Mouse (Mus musculus) liver, postnatal 0 days (tissue): Measurements from ENCODE around the gene Ptprr. TPM values are rescaled to one million over a fixed set of nuclear protein-coding genes. Genes with fewer than 3 reads are reported as not detected.

ENCODE experiments used
- ATAC-seq: fragments of 200-750 bp; cut with Nextera tagmentation; 2 replicates; pipeline ENCODE4 v1.8.0; 2017; ENCODE audit warnings: mild to moderate bottlenecking, moderate library complexity
- DNase-seq: peaks from one replicate; pipeline ENCODE4 v3.0.0-alpha.2; 2016
- H3K27ac ChIP-seq: fragments of 300-500 bp; sonication (generic); 2 replicates; pipeline ENCODE4 v1.5.1; 2014; ENCODE audit warnings: antibody characterized with exemption, moderate library complexity, mild to moderate bottlenecking, low read depth
- H3K27me3 ChIP-seq: fragments of 300-500 bp; sonication (generic); 2 replicates; pipeline ENCODE4 v1.6.1; 2014; ENCODE audit warnings: low read length, control low read depth, mixed read lengths; ENCODE audit not compliant: insufficient read depth
- H3K36me3 ChIP-seq: fragments of 300-500 bp; sonication (generic); replicated peaks from 2 replicates; pipeline ENCODE4 v1.6.1; 2014; ENCODE audit warnings: mild to moderate bottlenecking, control low read depth, low read length, moderate library complexity, mixed read lengths; ENCODE audit not compliant: insufficient read depth
- H3K4me1 ChIP-seq: fragments of 300-500 bp; sonication (generic); 2 replicates; pipeline ENCODE4 v1.6.1; 2014; ENCODE audit warnings: antibody characterized with exemption, mild to moderate bottlenecking, control low read depth; ENCODE audit not compliant: insufficient read depth
- H3K4me2 ChIP-seq: fragments of 300-500 bp; sonication (generic); 2 replicates; pipeline ENCODE4 v1.6.1; 2014; ENCODE audit warnings: low read depth, mild to moderate bottlenecking, low read length, moderate library complexity, mixed read lengths
- H3K4me3 ChIP-seq: fragments of 300-500 bp; sonication (generic); 2 replicates; pipeline ENCODE4 v1.5.1; 2014; ENCODE audit warnings: low read depth, low read length
- H3K9ac ChIP-seq: fragments of 300-500 bp; sonication (generic); replicated peaks from 2 replicates; pipeline ENCODE4 v1.6.1; 2014; ENCODE audit warnings: mild to moderate bottlenecking, moderate library complexity
- H3K9me3 ChIP-seq: fragments of 300-500 bp; sonication (generic); 2 replicates; pipeline ENCODE4 v1.6.1; 2016; ENCODE audit warnings: mild to moderate bottlenecking, control low read depth, low read length, mixed read lengths
- CTCF ChIP-seq: sonication (generic); IDR thresholded peaks from 2 replicates; pipeline ENCODE4 v1.5.1; 2016; ENCODE audit warnings: antibody characterized with exemption, low read depth
- EP300 ChIP-seq: IDR thresholded peaks from 2 replicates; pipeline ENCODE4 v1.6.1; 2016; ENCODE audit warnings: antibody characterized with exemption, low read depth, mild to moderate bottlenecking
- WGBS: fragments of 180-500 bp; shearing (Covaris S2); extraction: QIAGEN DNeasy Blood & Tissue Kit; methylation state at CpG from one replicate; pipeline ENCODE4 v1.1.7; 2014; ENCODE audit not compliant: insufficient replicate concordance; 5-methylcytosine and 5-hydroxymethylcytosine counted together
- polyA plus RNA-seq: library from polyadenylated mRNA; unstranded; fragments of >200 nt; fragmentation: Nextera tagmentation; extraction: Ambion mirVana; gene quantifications from 2 replicates; pipeline ENCODE4 v1.2.1, GENCODE M21; 2015

The Ptprr gene
- polyA plus RNA-seq, 1 experiment from 2014 or later, result 0.35 TPM

- Histone ChIP-seq H3K4me1 (no peaks in the 10 kb centered on the region), H3K9ac (no peak overlapping the region), H3K9me3 (0 out of 2 replicates have a peak, but pooled peaks cover 4% of the 10 kb centered on the region), H3K36me3 (no peaks in the 10 kb centered on the region), H3K4me3 (no peak overlapping the region), H3K27ac (no peak overlapping the region), H3K4me2 (no peak overlapping the region), H3K27me3 (no peaks in the 10 kb centered on the region)
- ATAC-seq (no peak), DNase-seq (no peak)
- no peak for TF ChIP-seq CTCF
- TF ChIP-seq EP300, result no peak
- WGBS, result 81% methylated on average over 11 of the region's 11 CpGs
Measured at GRCm38 (mm10) chr10:116112868-116113267, 94.9 kb downstream of the Ptprr start.

- no peak for TF ChIP-seq EP300
- no peak for TF ChIP-seq CTCF
- ATAC-seq (no peak), DNase-seq (no peak)
- no peak within 1 kb of the TSS for H3K9ac ChIP-seq
- H3K4me2 ChIP-seq, result no peak within 1 kb of the TSS
- no peaks in the 10 kb centered on the region for H3K36me3 ChIP-seq
- no peaks in the 10 kb centered on the region for H3K4me1 ChIP-seq
- no peaks in the 10 kb centered on the region for H3K27me3 ChIP-seq
- no peak within 1 kb of the TSS for H3K4me3 ChIP-seq
- no peak within 1 kb of the TSS for H3K27ac ChIP-seq
- H3K9me3 ChIP-seq, result 0 out of 2 replicates have a peak, but pooled peaks cover 4% of the 10 kb centered on the region
- 88% methylated on average over 39 of the region's 39 CpGs for WGBS
Measured at GRCm38 (mm10) chr10:116113867-116114474, 96.0 kb downstream of the Ptprr start, which contains the start of gene 4933416C03Rik. TSS of gene 4933416C03Rik (minus strand) at chr10:116113917.

- no peak overlapping the region for H3K27ac ChIP-seq
- DNase-seq (no peak), ATAC-seq (no peak)
- no peaks in the 10 kb centered on the region for H3K4me1 ChIP-seq
- H3K4me2 ChIP-seq, result no peak overlapping the region
- TF ChIP-seq CTCF (no peak), EP300 (no peak)
- H3K36me3 ChIP-seq, result no peaks in the 10 kb centered on the region
- no peaks in the 10 kb centered on the region for H3K27me3 ChIP-seq
- no peak overlapping the region for H3K4me3 ChIP-seq
- H3K9ac ChIP-seq, result no peak overlapping the region
- 0 out of 2 replicates have a peak, but pooled peaks cover 4% of the 10 kb centered on the region for H3K9me3 ChIP-seq
- 69% methylated on average over 4 of the region's 4 CpGs for WGBS
Measured at GRCm38 (mm10) chr10:116115881-116116677, 98.1 kb downstream of the Ptprr start.

GRCm38 (mm10) chr10:116117060-116117459, 99.0 kb downstream of the Ptprr start:
- 55% methylated on average over 8 of the region's 8 CpGs for WGBS
- no peak for ATAC-seq
- H3K4me3 ChIP-seq, result no peak overlapping the region
- H3K4me2 ChIP-seq, result no peak overlapping the region
- TF ChIP-seq EP300 (no peak), CTCF (no peak)
- no peaks in the 10 kb centered on the region for H3K4me1 ChIP-seq
- H3K36me3 ChIP-seq, result no peaks in the 10 kb centered on the region
- no peak overlapping the region for H3K9ac ChIP-seq
- no peaks in the 10 kb centered on the region for H3K27me3 ChIP-seq
- no peak for DNase-seq
- no peak overlapping the region for H3K27ac ChIP-seq
- 0 out of 2 replicates have a peak, but pooled peaks cover 4% of the 10 kb centered on the region for H3K9me3 ChIP-seq

GRCm38 (mm10) chr10:116121463-116121862, 103.5 kb downstream of the Ptprr start:
- Histone ChIP-seq H3K9me3 (no peaks in the 10 kb centered on the region), H3K4me3 (no peak overlapping the region), H3K27ac (no peak overlapping the region), H3K9ac (no peak overlapping the region), H3K27me3 (no peaks in the 10 kb centered on the region), H3K4me2 (no peak overlapping the region), H3K4me1 (no peaks in the 10 kb centered on the region), H3K36me3 (no peaks in the 10 kb centered on the region)
- ATAC-seq (no peak), DNase-seq (no peak)
- TF ChIP-seq EP300 (no peak), CTCF (no peak)
- 33% methylated on average over 2 of the region's 2 CpGs for WGBS

GRCm38 (mm10) chr10:116123808-116124207, 105.8 kb downstream of the Ptprr start:
- Histone ChIP-seq H3K27ac (no peak overlapping the region), H3K4me1 (no peaks in the 10 kb centered on the region), H3K9me3 (no peaks in the 10 kb centered on the region), H3K4me3 (no peak overlapping the region), H3K9ac (no peak overlapping the region), H3K36me3 (no peaks in the 10 kb centered on the region), H3K4me2 (no peak overlapping the region), H3K27me3 (no peaks in the 10 kb centered on the region)
- no peak for DNase-seq
- TF ChIP-seq CTCF (no peak), EP300 (no peak)
- no peak for ATAC-seq
- WGBS, result 81% methylated on average over 2 of the region's 2 CpGs
